Mouse (Mus musculus) yolk sac, embryonic 10.5 days (tissue): ENCODE measurements at regions not wholly inside any gene's neighbourhood (a gene's known extent, or its start where the extent isn't known, plus 50 kb on each side); places are given as distances from the start of the nearest gene placed in this dataset.

ENCODE experiments used
- DNase-seq: peaks from one replicate; pipeline ENCODE4 v3.0.0-alpha.2; 2017; ENCODE audit warnings: low spot score

DNA sequence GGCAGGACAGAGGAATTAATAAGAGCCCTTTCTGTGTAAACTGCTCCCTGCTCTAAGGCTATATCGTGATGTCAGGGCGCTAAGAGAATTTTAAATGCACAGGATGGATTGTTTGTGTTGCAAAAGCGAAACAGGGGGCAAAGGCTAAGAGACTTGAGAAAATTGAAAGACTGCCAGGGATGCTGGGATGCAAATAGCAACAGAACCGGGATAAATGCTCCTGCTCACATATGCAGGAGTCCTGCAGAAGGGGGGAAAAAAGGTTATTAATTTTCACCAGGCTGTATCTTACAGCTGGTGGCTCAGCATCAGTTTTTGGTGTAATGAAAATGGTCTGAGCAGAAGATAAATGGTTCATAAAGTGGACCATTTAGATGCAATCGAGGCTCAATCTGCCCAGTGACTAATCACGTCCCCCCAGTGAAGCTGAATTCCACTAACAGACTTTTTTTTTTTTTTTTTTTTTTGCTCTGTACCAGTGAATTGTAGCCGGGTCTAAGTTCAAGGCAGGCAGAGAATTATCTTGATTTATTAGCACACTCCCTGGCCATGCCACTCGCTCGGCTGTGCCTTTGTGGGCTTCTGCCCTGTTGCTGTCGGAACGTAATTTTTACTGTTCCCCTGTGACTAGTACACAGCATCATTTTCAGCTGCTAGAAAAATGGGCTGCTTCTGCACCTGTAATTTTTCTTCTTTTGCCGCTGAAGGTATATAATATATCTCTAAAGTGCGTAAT, 222.9 kb upstream of the Pou3f3 start:
- DNase-seq, result no peak

DNA sequence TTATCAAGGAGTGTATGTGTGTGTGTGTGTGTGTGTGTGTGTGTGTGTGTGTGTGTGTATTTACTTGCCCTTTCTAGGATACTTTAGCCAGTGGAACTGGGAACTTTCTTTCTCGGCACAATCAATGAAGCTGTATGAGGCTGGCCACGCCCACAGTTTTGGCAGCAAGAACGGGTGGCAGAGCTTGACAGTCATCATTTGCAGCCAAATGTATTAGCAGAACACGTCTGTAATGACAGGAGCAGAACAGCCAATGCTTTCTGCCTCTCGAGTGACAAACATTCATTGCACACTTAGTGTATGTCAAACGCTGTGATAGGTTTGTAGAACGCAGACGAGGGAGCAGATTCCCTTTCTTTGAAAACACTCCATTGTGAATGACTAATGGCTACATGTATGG, 221.4 kb upstream of the Pou3f3 start:
- DNase-seq, result no peak

DNA sequence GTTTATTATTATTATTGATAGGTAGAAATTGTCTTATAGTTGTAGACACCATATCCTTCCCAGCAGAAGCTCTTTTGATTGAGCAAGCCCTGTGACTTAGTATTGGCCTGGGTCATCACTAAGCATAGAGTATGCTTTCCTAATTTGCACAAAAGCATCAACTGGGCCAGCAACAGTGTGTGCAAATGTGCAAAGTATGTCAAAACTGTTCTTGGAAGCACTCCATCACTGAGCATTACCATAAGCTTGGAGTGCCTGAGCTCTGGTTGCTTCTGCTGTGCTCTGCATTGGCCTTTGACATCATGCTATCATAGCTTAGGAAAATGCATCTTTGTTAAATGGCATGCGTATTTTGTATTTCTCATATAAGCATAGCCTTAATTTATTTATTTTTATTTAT, 220.7 kb upstream of the Pou3f3 start:
- no peak for DNase-seq

GRCm38 (mm10) chr1:42475629-42476028, 219.9 kb upstream of the Pou3f3 start:
- DNase-seq, result no peak

- DNase-seq, result no peak
Measured at GRCm38 (mm10) chr1:42480348-42480920, 215.1 kb upstream of the Pou3f3 start.

GRCm38 (mm10) chr1:42489563-42489962, 206.0 kb upstream of the Pou3f3 start:
- no peak for DNase-seq

DNA sequence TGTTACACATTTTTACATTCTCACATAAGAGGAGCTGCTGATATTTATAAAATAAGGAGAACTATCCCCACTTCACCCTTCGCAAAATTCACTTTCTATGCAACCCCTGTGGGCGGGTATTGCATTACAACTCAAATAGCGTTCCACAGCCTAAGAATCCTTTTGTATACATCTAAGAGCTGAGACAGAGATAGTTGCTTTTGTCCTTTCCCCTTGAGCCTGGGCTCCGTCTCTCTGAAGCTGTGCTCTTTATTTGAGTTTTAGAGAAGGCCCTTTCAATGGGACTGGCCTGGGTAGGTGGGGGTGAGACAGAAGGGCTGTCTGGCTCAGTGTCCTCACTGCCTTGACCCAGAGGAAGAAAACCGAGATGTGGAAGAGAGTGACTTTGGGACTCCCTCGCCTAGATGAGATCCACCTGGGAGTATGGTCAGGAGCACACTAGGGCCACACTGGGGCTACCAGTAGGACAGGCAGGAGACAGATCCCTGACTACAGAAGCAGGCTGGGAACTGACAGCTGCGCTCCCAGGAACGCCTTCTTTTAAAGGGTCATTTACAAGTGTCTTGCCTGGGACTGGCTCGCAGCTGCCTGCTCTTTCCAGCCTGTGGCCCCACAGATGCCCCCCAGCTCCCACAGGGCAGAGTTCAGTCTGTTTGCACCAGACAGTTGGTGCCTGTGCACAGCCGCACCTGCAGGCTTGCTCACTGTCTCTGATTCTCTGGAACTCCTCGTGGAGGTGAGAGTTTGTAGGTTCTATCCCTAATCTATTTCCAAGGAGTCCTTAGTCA, 204.5 kb upstream of the Pou3f3 start:
- DNase-seq, result peak; percentile 32

DNA sequence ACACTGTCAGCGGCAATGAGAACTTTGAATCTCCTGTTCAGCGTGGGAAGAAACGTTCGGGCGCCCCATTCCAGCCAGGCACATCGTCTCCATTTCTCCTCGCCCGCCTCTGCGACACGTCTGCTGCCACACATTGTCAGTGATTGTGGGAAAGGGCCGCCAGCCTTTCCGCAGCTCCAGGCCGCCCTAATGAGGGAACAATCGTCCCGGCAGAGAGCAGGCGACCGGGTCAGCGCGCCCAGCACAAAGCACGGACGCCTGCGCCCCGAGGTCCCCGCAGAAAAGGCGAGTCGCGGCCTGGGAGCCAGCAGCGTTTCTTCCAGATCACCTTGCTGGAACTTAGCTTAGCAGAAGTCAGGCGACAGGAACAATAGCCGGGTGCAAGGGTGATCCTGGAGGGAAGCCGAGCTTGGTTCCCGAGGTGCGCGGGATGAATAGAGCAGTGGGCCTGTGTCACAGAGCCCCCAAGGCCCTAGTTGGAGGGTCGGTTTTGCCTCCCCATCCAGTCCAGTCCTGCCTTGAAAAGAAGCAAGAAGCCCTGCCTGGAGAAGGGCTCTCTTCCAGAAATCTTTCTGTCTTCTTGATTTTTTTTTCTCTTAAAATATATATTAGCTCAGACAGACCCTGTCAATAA, 203.8 kb upstream of the Pou3f3 start:
- peak; percentile 9 for DNase-seq

DNA sequence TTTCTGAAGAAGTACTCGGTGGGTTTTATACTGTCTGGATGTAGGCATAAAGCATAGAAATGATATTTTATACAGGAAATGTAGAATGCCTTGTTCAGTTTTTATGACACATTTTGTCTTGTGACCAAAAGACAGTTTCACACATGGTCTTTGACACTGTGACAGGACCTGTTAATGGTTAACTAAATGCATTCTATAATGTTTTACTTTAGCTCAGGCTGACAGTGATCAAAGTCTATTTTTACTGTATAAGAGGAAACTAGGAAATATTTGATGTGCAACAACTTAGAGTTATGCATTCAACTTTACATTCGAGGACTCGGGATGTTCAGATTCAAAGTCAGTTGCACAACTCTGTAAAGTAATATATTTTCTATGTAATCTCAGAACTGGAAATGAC, 199.5 kb upstream of the Pou3f3 start:
- peak; percentile 11 for DNase-seq

DNA sequence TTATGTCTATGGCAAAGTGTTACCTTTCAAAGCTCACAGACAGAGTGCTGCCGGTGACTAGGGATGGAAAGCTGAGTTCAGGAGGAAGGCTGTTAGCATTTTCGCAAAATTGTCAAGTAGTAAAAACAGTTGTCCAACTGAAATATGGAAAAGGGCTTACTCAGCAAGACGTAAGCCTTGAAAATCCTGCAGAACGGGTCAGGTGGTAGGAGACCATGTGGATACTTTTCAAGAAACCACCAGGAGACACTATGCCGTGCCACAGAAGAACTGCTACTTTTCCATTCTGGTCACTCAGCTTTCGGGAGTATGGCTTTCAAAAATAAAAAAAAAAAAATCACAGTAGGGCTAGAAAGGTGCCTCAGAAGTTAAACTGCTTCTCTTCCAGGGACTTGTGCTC, 199.1 kb upstream of the Pou3f3 start:
- DNase-seq, result no peak

GRCm38 (mm10) chr1:42498901-42499300, 196.7 kb upstream of the Pou3f3 start:
- DNase-seq, result no peak

- DNase-seq, result no peak
Measured at GRCm38 (mm10) chr1:42504491-42504890, 191.1 kb upstream of the Pou3f3 start.

DNA sequence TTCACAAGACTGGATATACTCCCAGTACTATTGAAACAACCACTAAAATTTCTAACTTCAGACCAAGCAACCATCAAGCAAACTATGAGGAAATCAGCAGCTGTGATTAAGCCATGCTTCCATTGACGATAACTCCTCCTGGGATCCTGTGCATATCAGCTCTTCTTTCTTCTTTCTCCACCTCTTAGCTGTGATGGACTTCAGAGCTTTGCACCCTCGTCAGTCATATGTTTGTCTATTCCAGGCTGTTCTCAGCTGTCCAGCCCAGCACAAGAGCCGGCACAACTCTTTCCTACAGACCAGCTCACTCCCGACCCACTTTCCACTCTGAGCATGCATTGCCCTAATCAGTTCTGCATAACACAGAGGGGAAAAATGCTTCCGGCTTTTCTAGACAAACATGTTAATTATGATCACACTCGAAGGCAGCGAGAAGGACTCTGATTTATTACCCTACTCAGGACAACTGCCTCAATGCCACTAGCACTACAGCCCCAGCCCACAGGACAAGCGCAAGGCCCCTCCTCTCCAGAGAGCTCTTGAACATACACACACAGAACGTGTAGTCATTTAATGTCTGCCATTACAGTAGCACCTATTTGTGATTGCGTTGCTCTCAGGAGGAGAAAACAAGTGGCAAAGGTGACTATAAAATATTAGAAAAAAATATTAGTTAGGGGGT, 190.4 kb upstream of the Pou3f3 start:
- DNase-seq, result no peak

DNA sequence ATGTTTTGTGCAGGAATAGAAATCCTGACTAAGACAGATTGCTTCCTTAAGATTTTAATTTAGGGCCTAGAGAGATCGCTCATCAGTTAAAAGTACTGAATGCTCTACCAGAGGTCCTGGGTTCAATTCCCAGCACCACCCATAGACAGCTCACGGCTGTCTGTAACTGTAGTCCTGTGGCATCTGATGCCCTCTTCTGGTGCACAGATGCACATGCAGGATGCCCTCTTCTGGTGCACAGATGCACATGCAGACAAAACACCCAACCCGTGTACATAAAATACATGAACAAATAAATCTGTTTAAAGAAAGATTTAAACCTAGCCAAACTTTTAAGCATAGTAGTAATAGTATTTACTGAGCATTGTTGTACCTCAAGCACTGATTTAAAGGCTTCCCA, 181.2 kb upstream of the Pou3f3 start:
- DNase-seq, result no peak

DNA sequence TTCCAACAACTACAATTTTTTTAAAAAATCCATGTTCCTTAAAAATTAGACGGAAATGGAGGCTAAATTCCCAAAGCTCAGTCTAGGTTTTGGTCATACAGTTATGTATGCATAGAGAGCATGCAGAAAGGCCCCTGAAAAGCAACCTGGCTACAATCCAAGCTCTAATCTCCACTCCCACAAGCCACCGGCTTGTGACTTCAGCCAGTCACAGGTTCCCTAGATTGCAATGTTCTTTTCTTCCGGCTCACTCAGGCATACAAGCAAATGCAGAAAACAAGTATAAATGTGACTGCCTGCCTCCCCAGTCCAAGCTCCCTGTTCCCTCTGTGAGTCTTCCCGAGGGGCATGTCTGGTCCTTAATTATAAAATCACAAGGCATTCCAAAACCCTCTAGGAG, 171.2 kb upstream of the Pou3f3 start:
- no peak for DNase-seq

DNA sequence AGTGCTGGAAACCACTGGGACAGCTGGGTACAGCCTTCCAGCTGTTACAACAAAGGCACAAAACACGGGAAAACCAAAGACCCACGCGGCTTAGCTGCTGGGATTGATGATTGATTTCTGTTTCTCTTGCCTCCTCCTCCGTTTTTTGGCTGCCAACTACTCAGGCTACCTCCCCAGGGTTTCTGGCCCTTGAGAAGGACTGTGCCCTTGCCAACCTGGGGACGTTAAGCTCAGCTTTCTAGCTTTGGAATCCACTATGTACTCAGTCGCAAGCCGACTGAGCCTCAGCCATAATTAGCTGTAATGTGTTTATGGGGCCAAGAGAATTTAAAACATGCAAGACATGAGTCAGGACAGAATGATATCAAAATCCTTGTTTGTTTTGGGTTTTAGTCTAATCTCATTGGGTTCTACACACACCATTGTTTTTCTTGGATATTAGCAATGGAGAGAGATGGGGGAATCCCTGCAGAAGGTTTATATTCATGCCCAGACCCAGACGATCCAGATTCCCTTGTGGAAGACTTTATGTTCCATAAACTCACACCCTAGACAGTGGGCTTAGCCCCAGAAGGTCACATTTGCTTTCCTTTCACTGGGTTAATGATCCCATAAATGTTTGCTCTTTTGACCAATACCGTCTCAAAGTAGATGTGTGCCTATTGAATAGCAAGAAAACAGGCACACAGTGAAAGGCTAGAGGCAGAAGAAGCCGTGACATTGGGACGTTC, 167.7 kb upstream of the Pou3f3 start:
- no peak for DNase-seq

DNA sequence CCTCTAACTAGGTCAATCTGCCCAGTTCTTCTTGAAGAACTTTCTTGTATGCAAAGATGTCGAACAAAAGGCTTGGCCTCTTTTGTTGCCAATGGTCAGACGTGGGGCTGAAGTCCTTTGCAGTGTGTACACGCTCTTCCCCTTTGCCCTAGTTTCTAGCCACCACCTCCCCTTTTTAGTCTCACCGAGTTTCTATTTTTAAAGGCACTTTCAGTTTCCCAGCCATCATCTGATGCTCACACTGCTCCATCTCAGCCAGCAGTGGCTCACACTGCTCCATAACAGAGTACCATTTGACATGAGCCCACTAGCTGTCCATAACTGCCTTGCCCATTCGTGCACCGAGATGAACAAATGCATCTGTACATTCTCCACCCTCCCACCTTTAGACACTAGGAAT, 162.7 kb upstream of the Pou3f3 start:
- DNase-seq, result no peak

GRCm38 (mm10) chr1:42539066-42539539, 156.5 kb upstream of the Pou3f3 start:
- no peak for DNase-seq

GRCm38 (mm10) chr1:42539541-42540520, 155.7 kb upstream of the Pou3f3 start:
- no peak for DNase-seq

DNA sequence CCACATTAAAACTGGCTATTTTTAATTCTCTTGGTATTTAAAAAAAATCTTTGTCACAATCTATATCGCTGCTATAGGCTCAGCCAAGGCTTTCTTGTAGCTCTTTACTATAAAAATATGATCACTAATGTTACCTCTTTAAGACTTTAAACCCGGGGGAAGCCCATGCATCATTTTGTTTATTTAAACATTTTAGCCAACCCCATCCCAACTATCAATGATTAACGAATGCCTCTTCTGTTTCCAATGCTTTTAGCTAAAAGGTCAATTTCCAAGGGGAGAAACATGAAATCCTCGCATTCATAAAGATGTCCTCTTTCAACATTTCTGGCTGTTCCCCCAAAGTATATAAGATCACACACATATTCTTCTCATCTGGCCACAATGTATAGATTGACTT, 153.6 kb upstream of the Pou3f3 start:
- no peak for DNase-seq
